Mouse (Mus musculus) left cerebral cortex, postnatal 14 days (tissue): ENCODE measurements around the gene Strip2. TPM values are rescaled to one million over a fixed set of nuclear protein-coding genes. Genes with fewer than 3 reads are reported as not detected.

Experiments used
- DNase-seq, 2 experiments: peaks; one replicate each; pipeline ENCODE4 v3.0.0; 2021 to 2022; ENCODE audit warnings: low spot score in 2 of 2, mixed read lengths in 1 of 2
- intact Hi-C: fragments of 180-260 bp; cut with DNase I; formaldehyde crosslinking; loops from one replicate; pipeline ENCODE4 v1.15.1; 2025
- long read RNA-seq, 2 experiments: library from polyadenylated mRNA; stranded (forward); transcript quantifications; one replicate each; pipeline ENCODE4 v2.0.0; 2021
- total RNA-seq, 2 experiments: library from RNA; stranded (reverse); gene quantifications; 2 replicates each; pipeline ENCODE4 v1.2.3; 2021

Strip2 gene
- 10 to 100 TPM; 13.2 to 14.9 TPM for total RNA-seq
- long read RNA-seq, experiment 1, partial matches to known transcripts: 2 of 3 reads
- long read RNA-seq, experiment 1, other reads (novel, unspliced or antisense): 1 of 3 reads
- long read RNA-seq, experiment 2, partial matches to known transcripts: 1 of 1 reads
- long read RNA-seq, experiment 2, other reads (novel, unspliced or antisense): 0 of 1 reads

GRCm38 (mm10) chr6:29916530-29917382 lies at the start of gene Strip2:
Gene Strip2, plus strand, starts transcription at chr6:29917012.
- intact Hi-C loops: loop anchor here (10.0 kb wide), 1 partner anchor 168 kb away; no protein-coding TSS in a partner anchor
- peak; percentile 93 to 94 for DNase-seq

- no peak for DNase-seq
- intact Hi-C loops: no loop called here
Measured at GRCm38 (mm10) chr6:29868341-29868895, 48.4 kb upstream of the Strip2 start.

GRCm38 (mm10) chr6:29873654-29874053 lies 43.2 kb upstream of the Strip2 start:
- intact Hi-C loops: no loop called here
- no peak for DNase-seq

GRCm38 (mm10) chr6:29875576-29875975 lies 41.2 kb upstream of the Strip2 start:
- intact Hi-C loops: no loop called here
- DNase-seq: no peak

DNA sequence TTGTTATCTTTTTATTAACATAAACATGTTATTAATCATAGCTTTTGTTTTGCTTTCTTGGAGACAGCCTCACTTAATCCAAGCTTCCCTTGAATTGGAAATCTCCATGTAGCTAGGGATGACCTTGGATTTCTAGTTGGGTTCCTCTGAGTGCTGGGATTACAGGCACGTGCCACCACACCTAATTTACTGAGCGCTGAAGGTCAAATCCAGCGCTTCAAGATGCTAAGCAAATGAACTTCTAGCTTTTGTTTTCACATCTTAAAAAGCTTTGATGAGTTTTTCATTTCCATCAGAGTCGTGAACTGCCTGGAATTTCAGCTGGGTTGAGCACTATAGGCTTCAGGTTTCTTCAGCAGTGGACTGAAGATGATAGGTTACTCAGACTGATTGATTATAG lies 40.0 kb upstream of the Strip2 start:
- no peak for DNase-seq
- intact Hi-C loops: no loop called here

- intact Hi-C loops: no loop called here
- DNase-seq: no peak
Measured at GRCm38 (mm10) chr6:29879579-29879978, 37.2 kb upstream of the Strip2 start.

- intact Hi-C loops: no loop called here
Measured at GRCm38 (mm10) chr6:29880796-29881195, 36.0 kb upstream of the Strip2 start.

GRCm38 (mm10) chr6:29881936-29882335 lies 34.9 kb upstream of the Strip2 start:
- no peak for DNase-seq
- intact Hi-C loops: no loop called here

More at GRCm38 (mm10) chr6:29880796-29881195, 36.0 kb upstream of the Strip2 start:
- DNase-seq: no peak

GRCm38 (mm10) chr6:29882870-29883269 lies 33.9 kb upstream of the Strip2 start:
- peak in 1 of 2 experiments; percentile 10 for DNase-seq
- intact Hi-C loops: no loop called here

DNA sequence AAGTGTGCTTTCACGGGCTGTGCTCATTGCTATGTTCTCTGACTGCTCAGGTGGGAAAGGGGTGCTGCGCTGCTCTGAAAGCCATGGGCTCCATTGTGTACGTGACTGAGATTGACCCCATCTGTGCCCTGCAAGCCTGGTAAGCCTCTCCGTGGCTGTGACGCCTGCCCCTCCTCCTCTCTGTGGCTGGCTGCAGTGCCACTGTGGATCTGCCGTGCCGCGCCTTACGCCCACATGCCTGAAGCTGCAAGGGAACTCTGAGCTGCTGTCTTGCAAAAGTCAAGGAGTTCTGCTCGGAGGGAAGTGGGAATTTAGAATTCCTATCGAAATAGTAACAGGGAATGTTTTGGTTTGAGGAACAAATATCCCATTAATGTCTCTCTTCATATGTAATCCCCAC lies 25.7 kb upstream of the Strip2 start:
- DNase-seq: peak; percentile 44 to 56
- intact Hi-C loops: no loop called here

- intact Hi-C loops: no loop called here
- no peak for DNase-seq
Measured at GRCm38 (mm10) chr6:29896976-29897375, 19.8 kb upstream of the Strip2 start.

- DNase-seq: no peak
- intact Hi-C loops: no loop called here
Measured at GRCm38 (mm10) chr6:29901450-29901849, 15.4 kb upstream of the Strip2 start.

- no peak for DNase-seq
- intact Hi-C loops: no loop called here
Measured at GRCm38 (mm10) chr6:29902256-29902655, 14.6 kb upstream of the Strip2 start.

DNA sequence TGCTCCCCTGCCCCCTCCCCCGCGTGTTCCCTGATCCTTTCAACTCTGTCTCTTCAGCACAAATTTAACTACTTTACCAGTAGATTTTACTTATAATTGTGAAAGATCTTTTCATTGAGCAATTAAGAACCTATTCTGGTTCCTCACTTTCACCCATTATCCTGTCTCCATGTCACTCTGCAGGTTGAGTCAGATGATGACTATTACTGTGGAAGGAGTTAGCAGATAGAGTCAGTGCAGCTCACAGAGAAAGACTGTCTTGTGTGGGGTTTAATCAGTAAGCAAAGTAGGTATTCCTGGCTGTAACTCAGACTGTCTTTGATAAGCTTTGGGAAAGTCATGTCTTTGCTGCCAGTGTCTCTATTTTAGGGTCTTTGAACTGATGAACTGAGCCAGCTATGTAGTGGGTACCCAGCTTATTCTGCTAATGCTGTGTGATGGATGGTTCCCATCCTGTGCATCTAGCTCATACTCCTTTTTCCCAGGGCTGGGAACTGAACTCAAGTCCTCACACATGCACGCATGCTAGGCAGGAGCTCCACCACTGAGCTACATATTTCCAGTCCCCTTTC lies 13.4 kb upstream of the Strip2 start:
- intact Hi-C loops: no loop called here
- no peak for DNase-seq

- intact Hi-C loops: no loop called here
- no peak for DNase-seq
Measured at GRCm38 (mm10) chr6:29904281-29904680, 12.5 kb upstream of the Strip2 start.

- intact Hi-C loops: loop anchor here (10.0 kb wide), 1 partner anchor 174 kb away; no protein-coding TSS in a partner anchor
Measured at GRCm38 (mm10) chr6:29910631-29911030, 6.2 kb upstream of the Strip2 start.

DNA sequence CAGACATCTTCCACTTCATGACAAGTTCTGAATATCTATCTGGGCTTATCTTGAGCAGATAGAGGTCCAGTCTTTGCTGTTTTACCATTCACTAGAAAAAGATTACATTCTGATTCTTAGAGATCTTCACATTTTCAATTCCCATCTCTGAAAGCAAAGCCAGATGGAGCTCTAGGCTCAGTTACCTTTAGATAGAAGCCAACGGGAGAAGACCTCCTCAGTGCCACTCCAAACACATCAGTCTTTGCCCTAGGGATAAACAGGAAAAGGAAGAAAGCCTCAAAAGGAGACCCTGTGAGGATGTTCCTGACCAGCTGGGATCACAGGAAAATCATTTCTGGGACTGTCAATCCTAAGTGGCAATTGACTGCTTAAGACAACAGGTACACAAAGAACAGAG lies 3.1 kb upstream of the Strip2 start:
- intact Hi-C loops: loop anchor here (10.0 kb wide), 1 partner anchor 171 kb away; no protein-coding TSS in a partner anchor

More at GRCm38 (mm10) chr6:29910631-29911030, 6.2 kb upstream of the Strip2 start:
- DNase-seq: no peak

DNA sequence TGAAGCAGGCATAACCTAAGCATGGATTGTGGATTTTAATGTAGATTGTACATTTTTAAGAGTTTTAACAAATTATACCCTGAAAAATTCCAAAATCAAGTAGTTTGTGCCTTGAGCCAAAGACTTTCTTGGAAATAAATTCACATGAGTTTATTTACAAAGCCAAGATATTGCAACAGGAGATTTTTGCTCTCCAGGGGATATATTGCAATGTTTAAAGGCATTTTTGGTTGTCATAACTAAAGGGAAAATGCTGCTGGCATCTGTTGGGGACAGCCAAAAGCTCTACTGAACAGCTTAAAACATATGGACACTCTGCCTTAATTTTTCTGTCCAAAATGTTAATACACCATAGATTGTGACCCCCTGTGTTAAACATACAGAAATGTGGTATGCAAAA lies 2.7 kb upstream of the Strip2 start:
- no peak for DNase-seq
- intact Hi-C loops: loop anchor here (10.0 kb wide), 1 partner anchor 171 kb away; no protein-coding TSS in a partner anchor

More for the DNA sequence above, 3.1 kb upstream of the Strip2 start:
- no peak for DNase-seq

DNA sequence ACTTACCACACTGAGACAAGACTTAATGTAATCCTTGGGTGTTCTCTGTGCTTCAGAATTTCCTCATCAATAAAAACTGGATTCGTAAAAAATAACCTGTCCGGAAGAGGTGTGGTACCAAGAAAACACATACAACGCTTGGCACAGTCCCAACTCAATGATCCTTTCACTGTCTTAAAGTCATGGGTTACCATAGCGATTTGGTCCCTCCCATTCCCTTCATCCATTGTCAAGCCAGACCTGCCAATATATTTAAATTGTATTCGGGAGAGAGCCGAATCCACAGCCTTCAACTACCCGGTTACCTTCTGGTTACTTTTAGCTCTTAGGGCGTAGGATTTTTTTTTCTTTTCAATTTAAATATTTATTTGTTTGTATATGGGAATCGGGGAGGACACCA lies 976 bp upstream of the Strip2 start:
- intact Hi-C loops: loop anchor here (10.0 kb wide), 1 partner anchor 169 kb away; no protein-coding TSS in a partner anchor
- no peak for DNase-seq

DNA sequence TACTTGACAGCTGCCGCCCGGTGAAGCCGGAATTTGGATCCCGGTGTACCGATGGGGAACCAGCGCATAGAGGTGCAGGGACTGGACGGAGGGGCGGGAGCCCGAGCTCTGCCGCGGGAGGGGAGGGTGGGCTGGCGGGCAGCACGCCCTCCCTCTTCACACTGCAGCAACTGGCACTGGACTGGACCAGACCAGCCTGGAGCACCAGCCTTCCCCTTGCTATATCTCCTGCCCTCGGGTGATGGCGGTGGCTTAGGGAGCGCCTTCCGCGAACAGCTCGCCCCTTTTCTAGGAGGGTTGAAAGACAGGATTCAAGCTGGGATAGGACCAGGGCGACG lies 540 bp downstream of the Strip2 start:
- DNase-seq: no peak
- intact Hi-C loops: loop anchor here (10.0 kb wide), 1 partner anchor 167 kb away; no protein-coding TSS in a partner anchor
